In the genomic region with DNA sequence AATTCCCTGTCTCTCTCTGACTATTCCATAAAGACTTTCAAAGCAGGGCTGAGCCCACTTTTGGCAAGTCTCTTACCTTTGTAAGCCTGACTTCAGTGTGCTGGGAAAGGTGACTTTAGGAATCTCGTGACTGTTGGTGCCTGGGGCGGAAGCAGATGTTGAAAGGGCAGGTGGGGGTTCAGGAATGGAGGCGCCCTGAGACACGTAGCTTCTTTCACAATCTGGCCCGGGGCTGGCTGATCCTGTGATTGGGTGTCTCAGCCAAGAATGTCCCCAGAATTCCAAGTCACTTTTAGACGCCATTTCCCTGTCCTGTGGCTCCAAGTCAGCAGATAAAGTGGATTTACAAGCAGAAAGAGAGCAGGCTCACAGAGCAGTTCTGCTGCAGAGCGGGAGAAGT, we compare ENCODE assay signal across 16 mouse cellular contexts.
"Had no signal": no experiment of that assay in that cellular context is flagged by ENCODE, and none has a peak within 500 bp of the region (broad histone marks: within the 10 kb centered on the region; RNA-seq: fewer than 3 reads in every experiment).

No protein-coding gene starts in this region.

- H3K4me3 ChIP-seq: liver, embryonic 13.5 days; midbrain, embryonic 13.5 days; neural tube, embryonic 12.5 days; neural tube, embryonic 15.5 days; stomach, embryonic 15.5 days had no signal

- H3K4me1 ChIP-seq: liver, embryonic 13.5 days; midbrain, embryonic 13.5 days; neural tube, embryonic 12.5 days; neural tube, embryonic 15.5 days; stomach, embryonic 15.5 days had no signal

- H3K9ac ChIP-seq: liver, embryonic 13.5 days; midbrain, embryonic 13.5 days; neural tube, embryonic 12.5 days; neural tube, embryonic 15.5 days; stomach, embryonic 15.5 days had no signal

- H3K27ac ChIP-seq: liver, embryonic 13.5 days; midbrain, embryonic 13.5 days; neural tube, embryonic 12.5 days; neural tube, embryonic 15.5 days; stomach, embryonic 15.5 days had no signal

- DNase-seq: kidney, adult 2 months; kidney, postnatal 14 days; kidney, postnatal 4 days; layer of hippocampus, adult 9-11 months; liver, embryonic 13.5 days; lung, adult 2 months; lung, postnatal 14 days; lung, postnatal 4 days; retina, postnatal 1 day; right cerebral cortex, postnatal 25 days; spleen, adult 18-20 months; thymus, postnatal 25 days had no signal

- H3K36me3 ChIP-seq: liver, embryonic 13.5 days; midbrain, embryonic 13.5 days; neural tube, embryonic 12.5 days; neural tube, embryonic 15.5 days; stomach, embryonic 15.5 days had no signal

- H3K9me3 ChIP-seq: liver, embryonic 13.5 days; midbrain, embryonic 13.5 days; neural tube, embryonic 12.5 days; neural tube, embryonic 15.5 days; stomach, embryonic 15.5 days had no signal

- H3K27me3 ChIP-seq: liver, embryonic 13.5 days; midbrain, embryonic 13.5 days; neural tube, embryonic 12.5 days; neural tube, embryonic 15.5 days; stomach, embryonic 15.5 days had no signal
